Mouse (Mus musculus) cerebellum, adult 8-10 months (tissue): Measurements from ENCODE around the gene Krtap1-3.
"Not testable (repeated sequence)": the region's sequence is repeated elsewhere in the genome, so short reads cannot be mapped to it uniquely, and the experiment has no call there.

Experiments used
- DNase-seq: peaks from one replicate; pipeline ENCODE4 v3.0.0; 2022

Krtap1-3 gene

DNA sequence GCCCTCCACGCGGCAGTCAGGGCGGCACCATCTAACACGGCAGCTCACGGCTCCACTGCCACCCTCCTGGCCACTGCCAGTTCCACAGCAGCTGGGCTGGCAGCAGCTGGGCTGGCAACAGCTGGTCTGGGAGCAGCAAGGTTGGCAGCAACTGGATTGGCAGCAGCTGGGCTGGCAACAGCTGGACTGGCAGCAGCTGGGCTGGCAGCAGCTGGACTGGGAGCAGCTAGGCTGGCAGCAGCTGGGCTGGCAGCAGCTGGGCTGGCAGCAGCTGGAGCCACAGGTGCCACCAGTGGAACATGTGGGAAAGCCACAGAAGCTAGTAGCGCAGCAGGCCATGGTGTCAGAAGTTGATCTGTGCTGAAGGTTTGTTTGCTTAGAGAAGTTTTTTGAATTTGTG, at the start of gene Krtap1-3:
Gene Krtap1-3 (minus strand): TSS at position 359 of the 400 bp plus-strand sequence.
- DNase-seq = no peak

DNA sequence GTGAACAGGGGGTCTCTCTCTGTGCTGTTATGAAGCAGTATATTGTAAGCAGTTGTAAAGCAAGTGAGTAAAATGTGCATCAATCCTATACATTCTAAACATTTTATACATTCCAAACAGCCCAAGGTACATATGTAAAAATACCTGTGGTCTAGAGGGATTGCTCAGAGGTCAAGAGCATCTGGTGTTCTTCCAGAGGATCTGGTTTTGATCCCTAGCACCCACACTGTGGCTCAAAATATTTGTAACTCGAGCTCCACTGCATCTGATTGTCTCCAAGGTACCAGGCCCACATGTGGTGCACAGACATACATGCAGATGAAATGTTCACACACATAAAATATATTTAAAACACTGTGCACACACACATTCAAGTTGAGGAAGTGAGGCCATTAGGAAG, 49.8 kb upstream of the Krtap1-3 start:
- DNase-seq = no peak

GRCm38 (mm10) chr11:99637086-99637485, 45.9 kb upstream of the Krtap1-3 start:
- no peak for DNase-seq

DNA sequence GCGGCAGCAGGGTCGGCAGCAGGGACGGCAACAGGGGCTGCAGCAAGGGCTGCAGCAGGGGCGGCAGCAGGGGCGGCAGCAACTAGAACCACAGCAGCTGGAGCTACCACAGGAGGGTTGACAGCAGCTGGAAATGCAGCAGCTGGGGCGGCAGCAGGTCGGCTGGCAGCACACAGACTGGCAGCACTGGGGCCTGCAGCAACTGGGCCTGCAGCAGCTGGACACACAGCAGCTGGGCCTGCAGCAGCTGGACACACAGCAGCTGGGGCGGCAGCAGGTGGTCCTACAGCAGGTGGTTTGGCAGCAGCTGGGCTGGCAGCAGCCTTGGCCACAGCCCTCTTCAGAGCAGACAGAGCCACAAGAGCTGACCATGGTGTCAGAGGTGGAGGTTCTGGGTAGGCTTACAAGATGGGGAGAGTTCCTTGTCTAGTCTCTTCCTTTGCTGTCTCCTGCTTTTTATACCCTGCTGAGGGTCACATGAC, 43.6 kb upstream of the Krtap1-3 start, which contains the start of gene Krtap4-2:
Gene Krtap4-2 (minus strand): TSS at position 432 of the 482 bp plus-strand sequence.
- DNase-seq = no peak

GRCm38 (mm10) chr11:99633293-99633692, 42.2 kb upstream of the Krtap1-3 start:
- no peak for DNase-seq

GRCm38 (mm10) chr11:99630890-99631289, 39.8 kb upstream of the Krtap1-3 start:
- no peak for DNase-seq

- DNase-seq = no peak
Measured at GRCm38 (mm10) chr11:99628138-99628537, 37.0 kb upstream of the Krtap1-3 start, which contains the start of gene Krtap4-1. Krtap4-1 (minus strand) TSS chr11:99628238.

GRCm38 (mm10) chr11:99620335-99620734, 29.2 kb upstream of the Krtap1-3 start, which contains the start of gene Gm11562:
Gm11562 (minus strand) TSS chr11:99620435.
- no peak for DNase-seq

GRCm38 (mm10) chr11:99614796-99615363, 23.7 kb upstream of the Krtap1-3 start, which contains the start of gene Krtap2-4:
Krtap2-4 (minus strand) TSS chr11:99614846.
- no peak for DNase-seq

DNA sequence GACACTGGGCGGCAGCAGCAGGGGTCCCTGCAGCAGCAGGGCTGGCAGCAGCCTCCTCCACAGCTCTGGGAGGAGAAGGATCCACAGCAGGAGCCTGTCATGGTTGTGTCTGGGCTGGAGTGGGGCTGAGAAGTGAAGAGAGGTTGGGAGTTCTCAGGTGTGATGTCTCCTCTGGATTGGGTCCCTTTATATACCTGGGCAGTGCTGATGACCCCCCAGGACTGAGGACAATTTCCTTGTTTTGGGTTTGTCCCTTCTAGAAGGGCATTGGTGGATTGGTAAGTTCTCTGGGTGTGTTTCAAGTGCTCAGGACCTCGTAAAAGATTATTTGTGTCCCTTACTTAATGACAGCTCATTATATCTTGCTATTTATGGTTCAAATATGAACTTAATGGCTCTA, 18.9 kb upstream of the Krtap1-3 start, which contains the start of gene Gm11937:
Gene Gm11937 (minus strand): TSS at position 101 of the 400 bp plus-strand sequence.
- DNase-seq = not testable (repeated sequence)

DNA sequence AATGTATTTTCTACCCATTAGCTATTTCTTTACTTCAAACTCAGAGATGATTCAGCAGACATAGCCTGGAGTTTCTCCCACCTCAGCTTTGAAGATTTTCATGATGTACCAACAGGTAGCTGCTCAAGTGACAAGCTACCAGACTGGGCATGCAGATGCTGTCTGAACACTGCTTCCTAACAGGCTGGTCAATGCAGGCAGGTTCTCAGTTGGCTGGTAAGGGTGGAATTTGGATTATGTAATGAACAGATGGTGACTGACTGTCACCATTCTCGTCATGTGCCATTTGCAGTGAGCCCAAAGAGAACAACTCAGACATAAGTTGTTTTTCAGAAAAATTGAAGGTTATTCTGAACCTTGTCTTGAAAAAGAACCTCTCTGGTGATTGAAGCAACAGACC, 18.0 kb upstream of the Krtap1-3 start:
- DNase-seq = peak; percentile 13

- DNase-seq = not testable (repeated sequence)
Measured at GRCm38 (mm10) chr11:99603208-99603607, 12.1 kb upstream of the Krtap1-3 start, which contains the start of gene Gm11938. Gm11938 (minus strand) TSS chr11:99603308.

DNA sequence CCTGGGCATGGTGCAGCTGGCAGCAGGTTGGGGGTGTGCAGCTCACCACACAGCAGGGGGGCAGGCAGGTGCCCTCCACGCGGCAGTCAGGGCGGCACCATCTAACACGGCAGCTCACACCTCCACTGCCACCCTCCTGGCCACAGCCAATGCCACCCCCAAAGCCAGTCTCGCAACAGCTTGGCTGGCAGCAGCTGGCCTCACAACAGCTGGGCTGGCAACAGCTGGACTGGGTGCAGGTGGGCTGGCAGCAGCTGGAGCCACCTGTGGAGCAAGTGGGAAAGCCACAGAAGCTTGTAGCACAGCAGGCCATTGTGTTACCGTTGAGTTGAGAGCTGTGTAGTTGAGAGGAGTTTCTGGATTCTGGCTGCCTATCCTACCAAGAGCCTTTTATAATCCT, 6.6 kb upstream of the Krtap1-3 start, which contains the start of gene Krtap9-3:
Gene Krtap9-3 (minus strand): TSS at position 364 of the 400 bp plus-strand sequence.
- DNase-seq = not testable (repeated sequence)

- no peak for DNase-seq
Measured at GRCm38 (mm10) chr11:99585096-99585495, 6.0 kb downstream of the Krtap1-3 start.

DNA sequence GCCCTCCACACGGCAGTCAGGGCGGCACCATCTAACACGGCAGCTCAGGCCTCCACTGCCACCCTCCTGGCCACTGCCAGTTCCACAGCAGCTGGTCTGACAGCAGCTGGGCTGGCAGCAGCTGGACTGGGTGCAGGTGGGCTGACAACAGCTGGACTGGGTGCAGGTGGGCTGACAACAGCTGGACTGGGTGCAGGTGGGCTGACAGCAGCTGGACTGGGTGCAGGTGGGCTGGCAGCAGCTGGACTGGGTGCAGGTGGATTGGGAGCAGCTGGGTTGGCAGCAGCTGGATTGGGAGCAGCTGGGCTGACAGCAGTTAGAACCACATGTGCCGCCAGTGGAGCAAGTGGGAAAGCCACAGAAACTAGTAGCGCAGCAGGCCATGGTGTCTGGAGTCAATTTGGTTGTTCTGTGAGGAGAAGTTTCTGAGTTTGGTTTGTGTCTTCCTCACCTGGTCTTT, 7.9 kb downstream of the Krtap1-3 start, which contains the start of gene Krtap1-4:
Gene Krtap1-4 (minus strand): TSS at position 410 of the 460 bp plus-strand sequence.
- DNase-seq = no peak

GRCm38 (mm10) chr11:99581564-99581963, 9.6 kb downstream of the Krtap1-3 start:
- no peak for DNase-seq

- no peak for DNase-seq
Measured at GRCm38 (mm10) chr11:99581051-99581450, 10.1 kb downstream of the Krtap1-3 start.

- DNase-seq = no peak
Measured at GRCm38 (mm10) chr11:99580636-99581035, 10.5 kb downstream of the Krtap1-3 start, which contains the start of gene Krtap1-5. Krtap1-5 (minus strand) TSS chr11:99581016.

DNA sequence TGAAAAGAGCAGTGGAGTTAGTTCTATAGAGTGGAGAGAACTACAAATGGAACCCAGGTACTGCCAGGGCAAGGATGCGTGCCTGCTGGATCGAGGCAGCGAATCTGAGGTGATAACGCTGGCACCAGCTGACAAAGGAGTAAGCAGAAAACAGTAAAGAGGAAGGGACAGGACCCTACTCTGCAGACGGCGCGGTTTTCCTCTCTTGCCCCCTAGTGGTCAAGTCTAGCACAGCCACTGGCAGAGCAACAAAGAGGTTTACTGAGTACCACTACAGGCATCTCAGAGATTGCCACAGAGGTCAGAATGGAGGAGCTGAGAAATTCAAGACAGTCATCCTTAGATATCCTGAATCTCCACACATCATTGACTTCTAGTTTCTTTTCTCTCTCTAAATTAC, 17.0 kb downstream of the Krtap1-3 start:
- DNase-seq = peak; percentile 35

- DNase-seq = no peak
Measured at GRCm38 (mm10) chr11:99573164-99573563, 18.0 kb downstream of the Krtap1-3 start.

DNA sequence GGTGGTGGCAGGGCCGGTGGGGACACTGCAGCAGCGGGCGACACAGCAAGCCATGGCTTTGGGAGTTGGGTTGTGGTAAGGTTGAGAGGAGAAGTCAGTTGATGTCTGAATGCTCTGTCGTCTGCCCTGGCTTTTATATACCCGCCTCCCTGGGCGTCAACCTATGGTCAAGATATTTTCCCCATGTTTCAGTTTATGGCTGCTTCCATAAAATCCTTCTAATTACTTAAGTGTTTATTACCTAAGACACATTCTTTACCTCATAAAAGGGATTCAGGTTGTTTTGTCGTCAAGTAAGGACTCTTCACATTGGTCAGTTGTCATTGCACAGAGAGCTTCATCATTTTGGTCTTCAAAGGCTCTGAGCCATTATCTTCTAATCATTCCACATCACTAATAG, 24.6 kb downstream of the Krtap1-3 start, which contains the start of gene Krtap3-1:
Gene Krtap3-1 (minus strand): TSS at position 101 of the 400 bp plus-strand sequence.
- no peak for DNase-seq

DNA sequence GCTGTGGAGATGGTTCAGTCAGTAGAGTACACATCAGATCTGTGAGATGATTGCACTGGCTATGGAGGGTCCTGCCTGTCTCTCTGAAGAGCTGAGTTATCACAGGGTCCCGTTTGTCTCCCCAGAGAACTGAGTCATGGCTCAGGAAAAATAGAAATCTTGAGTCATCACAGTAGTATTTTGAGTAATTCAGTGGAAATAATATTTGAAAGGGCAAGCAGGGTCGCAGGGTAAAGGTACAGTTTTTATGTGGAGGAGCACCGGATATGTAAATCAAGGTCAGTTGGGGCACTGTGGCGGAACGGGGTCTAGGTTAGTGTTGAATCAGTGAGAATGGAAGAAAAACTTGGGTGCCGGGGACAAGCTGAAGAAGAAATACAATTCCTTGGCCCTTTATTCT, 28.6 kb downstream of the Krtap1-3 start:
- DNase-seq = no peak

DNA sequence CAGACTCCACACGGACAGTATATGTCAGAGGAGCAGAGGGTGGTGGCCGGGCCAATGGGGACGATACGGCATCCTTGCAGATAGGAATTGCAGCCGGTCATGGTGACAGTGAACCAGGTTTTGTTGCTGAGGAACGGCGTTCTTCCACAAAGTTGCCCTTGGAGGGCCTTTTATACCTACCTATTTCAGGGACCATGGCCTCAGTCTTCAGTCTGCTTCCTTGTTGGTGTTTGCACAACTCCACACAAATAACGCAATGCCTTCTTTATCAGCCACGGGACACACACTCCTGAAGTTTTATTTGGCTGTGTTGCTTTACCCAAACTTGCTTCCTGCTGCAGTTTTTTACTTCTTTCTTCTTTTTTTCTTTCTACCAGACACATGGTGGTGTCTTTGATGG, 31.8 kb downstream of the Krtap1-3 start, which contains the start of gene Gm11939:
Gene Gm11939 (minus strand): TSS at position 101 of the 400 bp plus-strand sequence.
- DNase-seq = no peak
